Mouse (Mus musculus): ENCODE measurements around the gene Gckr.

GRCm38 (mm10) chr5:31324085-31324484 is 26.8 kb downstream of the Gckr start:
- no peak for TF ChIP-seq CTCF (conservative IDR thresholded peaks at IDR 0.05; ENCODE audit: low read length)
- no peak for TF ChIP-seq POU5F1 (IDR thresholded peaks at IDR 0.05; ENCODE audit: borderline replicate concordance, low read length)
